Mouse (Mus musculus): Measurements from ENCODE around the gene Wscd2. TPM values are rescaled to one million over a fixed set of nuclear protein-coding genes. Genes with fewer than 3 reads are reported as not detected.

Wscd2 gene
- 1.5 and 2.0 TPM in 2 replicates for polyA plus RNA-seq (2016; fragmentation: Nextera tagmentation; extraction: Ambion mirVana)

DNA sequence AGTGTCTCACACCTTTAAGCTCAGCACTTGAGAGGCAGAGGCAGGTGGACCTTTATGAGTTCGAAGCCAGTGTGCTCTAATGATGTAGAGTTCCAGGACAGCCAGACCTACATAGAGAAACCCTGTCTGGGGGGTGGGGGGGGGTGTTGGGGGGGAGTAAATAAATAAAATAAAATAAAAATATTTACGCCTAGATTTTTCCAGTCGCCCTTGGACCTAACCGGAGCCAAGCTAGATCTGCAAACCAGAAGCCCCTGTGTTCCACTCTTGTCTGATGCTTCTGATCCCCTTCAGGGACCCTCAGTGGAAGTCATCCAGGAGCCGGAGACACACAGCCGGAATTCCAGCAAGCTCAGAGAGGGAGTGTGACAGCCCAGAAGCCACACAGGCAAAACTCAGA lies at the start of gene Wscd2:
Gene Wscd2 (plus strand): TSS at position 301 of the 400 bp plus-strand sequence.
- Histone ChIP-seq H3K4me1 (peaks cover 36% of the 10 kb centered on the region), H3K4me3 (peak within 1 kb of the TSS; percentile 61), H3K9me3 (replicated peaks) (no peaks in the 10 kb centered on the region), H3K27me3 (ENCODE audit: low read depth, poor library complexity, severe bottlenecking) (peaks cover 59% of the 10 kb centered on the region), H3K36me3 (no peaks in the 10 kb centered on the region), H3K27ac (peak within 1 kb of the TSS; percentile 84)
- WGBS = 67% methylated on average over 6 of the region's 6 CpGs
- no peak for DNase-seq (ENCODE audit: low spot score)

DNA sequence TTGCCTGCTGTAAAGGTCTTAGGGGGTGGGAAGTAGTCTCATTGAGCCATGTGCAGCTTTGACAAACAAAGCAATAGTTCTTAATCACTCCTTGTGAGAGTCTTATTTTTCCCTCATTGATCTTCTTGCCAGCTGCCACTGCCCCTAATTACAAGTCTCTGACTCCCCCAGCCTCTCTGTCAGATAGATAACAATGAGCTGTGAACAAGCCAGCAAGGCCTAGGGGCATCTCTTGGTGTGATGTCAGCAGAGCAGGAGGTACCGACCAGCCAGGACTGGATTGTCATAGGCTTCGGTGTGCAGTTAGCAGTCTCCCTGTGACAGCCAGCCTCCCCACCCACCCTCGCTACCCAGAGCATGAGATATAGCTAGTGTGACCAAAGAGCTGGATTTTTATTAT lies 48.0 kb upstream of the Wscd2 start:
- Histone ChIP-seq H3K4me1 (peaks cover 22% of the 10 kb centered on the region), H3K27ac (no peak overlapping the region), H3K9me3 (replicated peaks) (no peaks in the 10 kb centered on the region), H3K36me3 (no peaks in the 10 kb centered on the region), H3K4me3 (no peak overlapping the region), H3K27me3 (ENCODE audit: low read depth, poor library complexity, severe bottlenecking) (0 out of 2 replicates have a peak, but pooled peaks cover 4% of the 10 kb centered on the region)
- DNase-seq (ENCODE audit: low spot score) = no peak
- 52% methylated on average over 3 of the region's 3 CpGs for WGBS

DNA sequence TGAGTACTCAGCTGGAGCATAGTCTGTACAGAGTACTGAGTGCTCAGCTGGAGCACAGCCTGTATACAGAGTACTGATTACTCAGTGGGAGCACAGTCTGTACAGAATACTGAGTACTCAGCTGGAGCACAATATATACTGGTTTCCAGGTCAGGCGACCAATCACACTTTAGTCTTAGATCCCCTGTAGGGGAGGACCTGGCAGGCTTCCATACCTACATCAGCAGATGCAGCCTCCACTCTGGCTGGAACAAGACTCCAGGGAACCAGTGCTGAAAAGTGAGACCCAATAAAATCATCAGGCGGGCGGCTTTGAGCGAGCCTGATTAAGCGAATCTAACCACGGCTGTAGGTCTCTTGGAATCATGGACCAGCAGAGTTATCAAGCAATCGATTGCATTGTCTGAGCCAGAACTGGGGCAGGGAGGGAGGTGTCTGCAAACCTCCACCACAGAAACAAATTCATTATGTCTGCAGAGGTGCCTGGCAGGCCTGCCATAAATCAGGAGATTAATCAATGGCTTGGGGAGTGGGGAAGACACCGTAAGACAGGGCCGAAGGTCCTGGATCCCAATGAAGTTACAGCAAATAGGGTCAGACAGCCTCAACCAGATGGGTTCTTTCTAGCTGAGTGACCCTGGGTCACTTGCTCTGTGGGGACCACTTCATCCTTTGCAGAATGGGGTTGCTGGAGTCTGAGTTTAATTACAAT lies 42.0 kb upstream of the Wscd2 start:
- 25% methylated on average over 9 of the region's 9 CpGs for WGBS
- DNase-seq (ENCODE audit: low spot score) = peak; percentile 47
- peak overlapping the region; percentile 8; the same call in 1 of the 2 replicates for H3K27ac ChIP-seq

DNA sequence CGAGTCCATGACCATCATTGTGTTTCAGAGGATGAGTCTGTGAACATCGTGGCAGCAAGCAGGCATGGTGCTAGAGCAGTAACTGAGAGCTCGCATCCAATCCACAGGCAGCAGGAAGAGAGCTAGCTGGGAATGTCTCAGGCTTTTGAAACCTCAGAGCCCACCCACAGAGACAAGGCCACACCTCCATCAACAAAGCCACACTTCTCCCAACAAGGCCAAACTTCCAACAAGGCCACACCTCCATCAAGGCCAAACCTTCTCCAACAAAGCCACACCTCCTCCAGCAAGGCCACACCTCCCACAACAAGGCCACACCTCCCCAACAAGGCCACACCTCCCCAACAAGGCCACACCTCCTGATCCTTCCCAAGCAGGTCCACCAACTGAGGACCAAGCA lies 40.8 kb upstream of the Wscd2 start:
- no peaks in the 10 kb centered on the region for H3K9me3 ChIP-seq (replicated peaks)
- WGBS = 81% methylated on average over 3 of the region's 3 CpGs
- DNase-seq (ENCODE audit: low spot score) = no peak
- H3K27ac ChIP-seq = no peak overlapping the region
- 0 out of 2 replicates have a peak, but pooled peaks cover 4% of the 10 kb centered on the region for H3K27me3 ChIP-seq (ENCODE audit: low read depth, poor library complexity, severe bottlenecking)
- peaks cover 53% of the 10 kb centered on the region for H3K4me1 ChIP-seq
- no peak overlapping the region for H3K4me3 ChIP-seq
- H3K36me3 ChIP-seq = no peaks in the 10 kb centered on the region

More for the DNA sequence above, 42.0 kb upstream of the Wscd2 start:
- H3K36me3 ChIP-seq = no peaks in the 10 kb centered on the region
- peaks cover 43% of the 10 kb centered on the region for H3K4me1 ChIP-seq
- no peaks in the 10 kb centered on the region for H3K9me3 ChIP-seq (replicated peaks)
- no peak overlapping the region for H3K4me3 ChIP-seq
- H3K27me3 ChIP-seq (ENCODE audit: low read depth, poor library complexity, severe bottlenecking) = 0 out of 2 replicates have a peak, but pooled peaks cover 4% of the 10 kb centered on the region

DNA sequence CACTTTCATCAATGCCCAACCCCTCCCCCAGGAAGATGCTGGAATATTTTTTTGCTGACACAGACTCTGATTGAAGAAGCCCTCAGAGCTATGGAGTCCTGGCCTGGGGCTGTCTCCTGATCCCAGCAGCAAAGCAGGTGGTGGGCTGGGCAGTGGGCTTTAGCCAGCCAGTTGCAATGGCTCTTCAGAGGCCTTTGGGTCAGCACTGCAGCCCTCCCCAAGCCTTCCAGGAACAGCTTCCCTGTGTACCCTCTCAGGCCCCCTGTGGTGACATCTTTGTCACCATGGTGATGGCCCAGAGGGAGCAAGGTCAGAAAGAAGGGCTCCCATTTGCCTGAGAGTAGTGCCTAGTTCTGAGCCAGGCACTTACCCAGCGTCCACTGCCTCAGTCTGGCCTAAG lies 37.4 kb upstream of the Wscd2 start:
- 0% methylated on average over 1 of the region's 1 CpGs for WGBS
- peaks cover 34% of the 10 kb centered on the region for H3K4me1 ChIP-seq
- no peak overlapping the region for H3K4me3 ChIP-seq
- no peaks in the 10 kb centered on the region for H3K27me3 ChIP-seq (ENCODE audit: low read depth, poor library complexity, severe bottlenecking)
- H3K36me3 ChIP-seq = no peaks in the 10 kb centered on the region
- H3K9me3 ChIP-seq (replicated peaks) = no peaks in the 10 kb centered on the region
- DNase-seq (ENCODE audit: low spot score) = no peak
- peak overlapping the region; percentile 50 for H3K27ac ChIP-seq

DNA sequence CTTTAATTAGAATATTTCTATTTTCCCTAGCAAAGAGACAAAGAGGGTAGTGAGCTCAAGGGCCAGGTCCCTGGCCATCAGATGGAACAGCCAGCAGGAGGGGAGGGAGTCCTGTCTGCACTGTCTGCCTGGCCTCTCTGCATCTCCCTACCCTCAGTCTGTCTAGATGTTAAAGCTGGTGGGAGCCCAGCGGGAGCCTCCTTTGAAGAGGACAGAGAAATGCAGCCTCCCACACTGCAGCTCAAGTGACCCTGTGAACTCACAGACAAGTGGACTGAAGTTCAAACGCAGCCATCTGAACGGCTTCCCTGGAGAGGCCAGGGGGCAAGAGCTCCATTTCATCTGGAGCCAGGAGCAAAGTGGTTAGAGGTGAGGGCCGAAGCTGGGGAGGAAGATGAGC lies 36.8 kb upstream of the Wscd2 start:
- Histone ChIP-seq H3K4me3 (no peak overlapping the region), H3K27me3 (ENCODE audit: low read depth, poor library complexity, severe bottlenecking) (no peaks in the 10 kb centered on the region), H3K9me3 (replicated peaks) (no peaks in the 10 kb centered on the region), H3K27ac (peak overlapping the region; percentile 50; the same call in 1 of the 2 replicates), H3K36me3 (no peaks in the 10 kb centered on the region), H3K4me1 (peaks cover 27% of the 10 kb centered on the region)
- peak; percentile 38 for DNase-seq (ENCODE audit: low spot score)
- WGBS = 4% methylated on average over 4 of the region's 4 CpGs

DNA sequence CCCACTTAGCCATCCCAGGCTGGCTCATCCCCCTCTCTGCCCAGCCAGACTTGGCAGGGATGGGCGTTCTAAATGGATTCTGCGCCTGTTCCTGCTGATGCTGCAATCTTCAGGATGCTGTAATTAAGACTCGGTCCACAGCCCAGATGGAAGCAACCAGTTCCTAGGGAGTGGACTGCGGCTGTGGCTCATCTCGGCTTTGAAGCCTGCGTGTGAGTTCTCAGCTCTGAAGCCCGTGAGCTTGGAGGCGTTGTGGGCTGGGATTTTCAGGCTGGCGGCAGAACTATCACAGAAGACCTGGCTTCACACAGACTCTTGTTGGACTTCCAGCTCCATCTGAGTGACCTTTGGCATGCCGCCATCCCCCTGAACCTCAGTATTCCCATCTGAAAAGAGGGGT lies 34.1 kb upstream of the Wscd2 start:
- peaks cover 19% of the 10 kb centered on the region for H3K27me3 ChIP-seq (ENCODE audit: low read depth, poor library complexity, severe bottlenecking)
- no peak overlapping the region for H3K4me3 ChIP-seq
- no peak for DNase-seq (ENCODE audit: low spot score)
- WGBS = 82% methylated on average over 10 of the region's 10 CpGs
- no peaks in the 10 kb centered on the region for H3K9me3 ChIP-seq (replicated peaks)
- peaks cover 19% of the 10 kb centered on the region for H3K4me1 ChIP-seq
- H3K36me3 ChIP-seq = no peaks in the 10 kb centered on the region
- no peak overlapping the region for H3K27ac ChIP-seq

DNA sequence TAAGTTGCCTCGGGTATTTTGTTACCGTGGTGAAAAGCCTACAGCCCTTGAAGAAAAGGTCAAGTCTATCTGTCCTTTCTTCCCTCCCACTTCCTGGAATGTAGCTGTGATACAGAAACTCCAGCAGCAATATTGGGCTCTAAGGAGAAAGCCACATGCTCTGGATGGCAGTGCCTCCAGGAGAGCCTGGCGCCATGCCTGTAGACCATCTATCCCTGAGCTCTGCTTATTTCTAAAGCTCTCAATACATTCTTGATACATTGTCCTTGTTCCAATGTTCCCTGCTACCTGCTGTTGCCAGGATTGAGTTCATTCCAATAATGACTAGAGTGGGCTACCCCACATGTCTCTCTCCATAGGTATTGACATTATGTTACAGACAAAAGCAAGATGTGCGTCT lies 33.4 kb upstream of the Wscd2 start:
- H3K27ac ChIP-seq = no peak overlapping the region
- H3K36me3 ChIP-seq = no peaks in the 10 kb centered on the region
- no peak overlapping the region for H3K4me3 ChIP-seq
- H3K9me3 ChIP-seq (replicated peaks) = no peaks in the 10 kb centered on the region
- DNase-seq (ENCODE audit: low spot score) = no peak
- H3K27me3 ChIP-seq (ENCODE audit: low read depth, poor library complexity, severe bottlenecking) = peaks cover 25% of the 10 kb centered on the region
- H3K4me1 ChIP-seq = peaks cover 24% of the 10 kb centered on the region
- WGBS = 91% methylated on average over 4 of the region's 4 CpGs

DNA sequence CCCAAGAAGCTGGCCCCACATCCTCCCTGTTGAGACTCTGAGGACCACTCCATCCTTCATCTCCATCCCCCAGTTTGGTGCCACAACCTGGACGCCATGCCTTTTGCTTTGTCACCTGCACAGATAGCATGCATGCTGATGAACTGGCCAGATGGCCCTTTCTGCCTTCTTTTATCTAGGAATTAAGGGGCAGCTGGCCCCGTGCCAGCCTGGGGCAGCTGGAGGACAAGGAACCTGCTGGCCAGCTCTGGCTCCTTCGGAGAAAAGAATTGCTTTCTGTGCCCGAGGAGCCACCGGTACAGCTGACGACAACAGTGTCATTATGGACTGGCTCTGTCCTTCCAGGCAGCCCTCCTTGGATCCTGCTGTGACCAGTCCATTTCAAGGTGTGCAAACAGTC lies 32.9 kb upstream of the Wscd2 start:
- no peak overlapping the region for H3K27ac ChIP-seq

DNA sequence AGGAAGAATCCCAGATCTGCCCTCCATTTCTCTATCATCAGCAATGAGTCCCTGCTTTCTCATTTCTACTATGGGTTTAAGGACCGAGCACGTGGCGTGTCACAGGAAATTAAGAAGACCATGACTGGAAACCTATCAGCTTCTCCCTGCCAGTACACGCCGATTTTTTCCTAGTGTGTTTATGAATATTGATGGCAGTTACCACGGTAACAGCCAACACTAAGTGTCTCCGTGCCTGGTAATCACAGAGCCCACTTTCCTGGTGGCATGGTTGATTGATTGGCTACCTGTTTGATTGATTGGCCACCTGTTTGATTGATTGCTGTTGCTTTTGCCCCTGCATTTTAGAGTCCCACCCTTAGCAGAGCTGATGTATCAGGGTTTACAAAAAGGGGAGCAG lies 30.2 kb upstream of the Wscd2 start:
- Histone ChIP-seq H3K27me3 (ENCODE audit: low read depth, poor library complexity, severe bottlenecking) (peaks cover 47% of the 10 kb centered on the region), H3K9me3 (replicated peaks) (no peaks in the 10 kb centered on the region), H3K4me1 (peaks cover 18% of the 10 kb centered on the region), H3K36me3 (no peaks in the 10 kb centered on the region), H3K27ac (no peak overlapping the region), H3K4me3 (no peak overlapping the region)
- DNase-seq (ENCODE audit: low spot score) = no peak
- WGBS = 79% methylated on average over 7 of the region's 7 CpGs

More for the DNA sequence above, 32.9 kb upstream of the Wscd2 start:
- Histone ChIP-seq H3K27me3 (ENCODE audit: low read depth, poor library complexity, severe bottlenecking) (peaks cover 30% of the 10 kb centered on the region), H3K36me3 (no peaks in the 10 kb centered on the region), H3K4me1 (peaks cover 28% of the 10 kb centered on the region), H3K4me3 (no peak overlapping the region), H3K9me3 (replicated peaks) (no peaks in the 10 kb centered on the region)
- 80% methylated on average over 6 of the region's 6 CpGs for WGBS
- no peak for DNase-seq (ENCODE audit: low spot score)

DNA sequence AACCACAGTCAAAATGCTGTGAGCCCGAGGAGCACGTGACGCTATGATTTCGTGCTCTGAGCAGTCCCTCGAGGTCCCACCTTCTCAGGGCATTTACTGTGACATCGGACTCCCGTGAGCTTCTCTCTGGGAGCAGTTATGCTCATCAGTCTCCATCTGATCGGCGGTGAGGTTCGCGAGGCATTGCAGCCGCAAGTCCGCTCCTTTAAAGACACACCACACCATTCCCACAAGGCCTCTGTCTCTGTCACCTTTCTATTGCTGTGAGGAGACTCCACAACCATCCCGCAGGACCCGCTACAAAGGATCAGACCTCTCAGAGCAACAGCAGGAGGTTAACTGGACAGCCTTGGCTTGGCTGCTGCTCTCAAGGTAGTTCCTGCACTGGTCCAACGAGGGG lies 28.6 kb upstream of the Wscd2 start:
- peak overlapping the region; percentile 30; the same call in 1 of the 2 replicates for H3K27ac ChIP-seq
- H3K4me3 ChIP-seq = peak overlapping the region; percentile 39
- peaks cover 26% of the 10 kb centered on the region for H3K4me1 ChIP-seq
- H3K36me3 ChIP-seq = no peaks in the 10 kb centered on the region
- WGBS = 18% methylated on average over 16 of the region's 16 CpGs
- H3K27me3 ChIP-seq (ENCODE audit: low read depth, poor library complexity, severe bottlenecking) = peaks cover 47% of the 10 kb centered on the region
- no peak for DNase-seq (ENCODE audit: low spot score)
- H3K9me3 ChIP-seq (replicated peaks) = no peaks in the 10 kb centered on the region

DNA sequence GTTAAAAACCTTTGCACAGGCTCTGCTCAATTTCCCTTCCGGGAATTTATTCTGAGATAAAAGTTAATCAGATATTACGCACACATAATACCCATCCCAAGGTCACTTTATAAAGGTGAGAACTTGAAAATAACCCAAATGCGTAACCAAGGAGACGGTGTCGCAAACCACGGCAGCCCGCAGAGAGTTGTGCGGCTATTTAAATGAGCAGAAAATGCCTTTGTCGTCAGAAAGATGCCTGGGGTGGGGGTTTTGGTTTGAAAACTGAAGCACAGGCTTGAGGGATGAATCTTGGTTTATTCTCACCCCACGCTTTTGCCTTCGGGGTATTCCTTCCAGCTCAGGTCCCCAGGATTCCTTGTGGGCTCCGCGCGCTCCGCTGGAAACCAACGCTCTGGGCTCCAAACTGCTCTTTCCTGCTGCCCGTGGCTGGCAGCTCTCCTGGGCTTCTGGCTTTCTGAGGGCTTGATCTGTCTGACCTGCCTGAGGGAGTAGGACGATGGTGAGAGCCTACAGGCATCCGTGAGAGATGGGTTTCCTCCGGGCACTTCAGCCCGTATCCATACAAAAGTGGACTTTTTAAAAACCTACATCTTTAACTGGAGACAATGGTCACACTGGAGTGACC lies 28.0 kb upstream of the Wscd2 start:
- Histone ChIP-seq H3K4me1 (peaks cover 31% of the 10 kb centered on the region), H3K27me3 (ENCODE audit: low read depth, poor library complexity, severe bottlenecking) (peaks cover 47% of the 10 kb centered on the region), H3K9me3 (replicated peaks) (no peaks in the 10 kb centered on the region), H3K27ac (peak overlapping the region; percentile 30; the same call in 1 of the 2 replicates), H3K4me3 (peak overlapping the region; percentile 39), H3K36me3 (no peaks in the 10 kb centered on the region)
- 40% methylated on average over 21 of the region's 21 CpGs for WGBS
- DNase-seq (ENCODE audit: low spot score) = peak; percentile 42

DNA sequence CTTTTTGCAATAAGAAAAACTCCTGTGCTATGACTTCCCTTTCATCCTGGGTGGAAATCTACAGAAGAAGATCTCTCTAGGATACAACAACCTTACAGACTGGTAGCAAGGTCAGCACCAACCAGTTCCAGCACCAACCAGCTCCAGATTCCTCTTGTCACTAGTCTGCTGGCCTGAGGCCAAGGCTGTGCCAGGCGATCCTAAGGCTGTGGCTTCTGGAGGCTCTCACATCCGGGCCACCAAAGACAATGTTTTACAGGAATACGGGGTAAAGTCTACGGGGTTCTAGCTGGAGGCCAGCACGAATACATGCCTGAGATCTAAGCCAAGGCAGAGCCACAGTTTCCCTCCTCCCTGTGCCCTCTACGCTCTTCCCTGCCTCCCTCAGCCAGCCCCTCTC lies 25.4 kb upstream of the Wscd2 start:
- WGBS = 90% methylated on average over 6 of the region's 6 CpGs
- Histone ChIP-seq H3K27me3 (ENCODE audit: low read depth, poor library complexity, severe bottlenecking) (peaks cover 39% of the 10 kb centered on the region), H3K4me3 (no peak overlapping the region), H3K36me3 (no peaks in the 10 kb centered on the region), H3K27ac (no peak overlapping the region), H3K9me3 (replicated peaks) (no peaks in the 10 kb centered on the region), H3K4me1 (peaks cover 57% of the 10 kb centered on the region)
- no peak for DNase-seq (ENCODE audit: low spot score)

Data from limb, embryonic 10.5 days (tissue).